Mouse (Mus musculus): ENCODE results near the gene Jakmip3. TPM values are rescaled to one million over a fixed set of nuclear protein-coding genes. Genes with fewer than 3 reads are reported as not detected.

Jakmip3 gene
- polyA plus RNA-seq, 1 experiment: 0.09 TPM

DNA sequence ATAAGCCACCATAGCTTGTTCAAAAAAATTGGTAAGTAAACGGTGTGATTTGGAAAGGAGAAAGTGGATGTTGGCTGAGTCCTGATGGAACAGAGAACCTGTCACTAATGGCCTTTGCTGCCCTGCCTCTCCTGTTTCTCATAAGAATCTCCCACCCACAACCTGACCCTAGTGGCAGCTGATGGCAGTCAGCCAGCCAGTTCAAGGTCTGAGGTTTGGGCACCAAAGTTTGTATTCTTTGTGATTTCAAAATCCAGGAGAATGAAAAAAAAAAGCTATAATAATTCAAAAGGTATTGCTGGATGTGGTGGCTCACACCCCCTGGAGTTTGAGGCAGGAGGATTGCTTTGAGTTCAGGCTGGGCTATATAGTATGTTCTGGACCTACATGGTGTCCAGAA, 1.8 kb downstream of the Jakmip3 start:
- Histone ChIP-seq H3K4me3 (ENCODE audit: control insufficient read depth, insufficient read depth, low read length) (no peak overlapping the region), H3K27ac (ENCODE audit: control insufficient read depth, insufficient read depth, low read length) (no peak overlapping the region), H3K27me3 (ENCODE audit: control insufficient read depth, insufficient read depth, low read length) (peaks cover 8% of the 10 kb centered on the region), H3K4me1 (replicated peaks; ENCODE audit: control insufficient read depth, insufficient read depth, low read length) (no peaks in the 10 kb centered on the region), H3K36me3 (ENCODE audit: control insufficient read depth, insufficient read depth, low read length) (no peaks in the 10 kb centered on the region)
- TF ChIP-seq CTCF (IDR thresholded peaks at IDR 0.05; ENCODE audit: borderline replicate concordance, control insufficient read depth, extremely low read depth, insufficient read depth, low read length, poor library complexity): no peak
- TF ChIP-seq POLR2A (IDR thresholded peaks at IDR 0.05; ENCODE audit: control insufficient read depth, extremely low read depth, insufficient read depth, low read length, poor library complexity): no peak
- no peak for DNase-seq
- 92% methylated on average over 1 of the region's 1 CpGs for WGBS

DNA sequence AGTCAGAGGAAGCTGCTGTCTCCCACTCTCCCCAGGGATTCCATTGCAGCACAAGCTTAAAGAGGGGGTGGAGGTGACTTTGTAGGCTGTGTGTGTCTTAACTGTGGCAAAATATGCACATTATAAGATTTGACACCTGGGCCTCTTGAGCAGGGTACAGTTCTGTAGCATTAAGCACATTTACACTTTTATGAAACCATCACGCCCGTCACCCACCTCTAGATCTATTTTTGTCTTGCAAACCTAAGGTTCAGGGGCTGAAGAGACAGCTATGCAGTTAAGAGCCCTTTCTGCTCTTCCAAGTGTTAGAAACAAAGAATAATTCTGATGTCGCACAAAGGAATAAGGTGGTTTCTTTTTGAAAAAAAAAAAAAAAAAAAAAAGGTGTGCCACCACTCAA, 5.1 kb downstream of the Jakmip3 start:
- peaks cover 4% of the 10 kb centered on the region; the same call in 1 of the 2 replicates for H3K27me3 ChIP-seq (ENCODE audit: control insufficient read depth, insufficient read depth, low read length)
- H3K4me1 ChIP-seq (replicated peaks; ENCODE audit: control insufficient read depth, insufficient read depth, low read length): no peaks in the 10 kb centered on the region
- H3K36me3 ChIP-seq (ENCODE audit: control insufficient read depth, insufficient read depth, low read length): no peaks in the 10 kb centered on the region
- H3K27ac ChIP-seq (ENCODE audit: control insufficient read depth, insufficient read depth, low read length): no peak overlapping the region
- no peak for TF ChIP-seq CTCF (IDR thresholded peaks at IDR 0.05; ENCODE audit: borderline replicate concordance, control insufficient read depth, extremely low read depth, insufficient read depth, low read length, poor library complexity)
- TF ChIP-seq POLR2A (IDR thresholded peaks at IDR 0.05; ENCODE audit: control insufficient read depth, extremely low read depth, insufficient read depth, low read length, poor library complexity): no peak
- H3K4me3 ChIP-seq (ENCODE audit: control insufficient read depth, insufficient read depth, low read length): no peak overlapping the region
- no peak for DNase-seq
- 73% methylated on average over 3 of the region's 3 CpGs for WGBS

DNA sequence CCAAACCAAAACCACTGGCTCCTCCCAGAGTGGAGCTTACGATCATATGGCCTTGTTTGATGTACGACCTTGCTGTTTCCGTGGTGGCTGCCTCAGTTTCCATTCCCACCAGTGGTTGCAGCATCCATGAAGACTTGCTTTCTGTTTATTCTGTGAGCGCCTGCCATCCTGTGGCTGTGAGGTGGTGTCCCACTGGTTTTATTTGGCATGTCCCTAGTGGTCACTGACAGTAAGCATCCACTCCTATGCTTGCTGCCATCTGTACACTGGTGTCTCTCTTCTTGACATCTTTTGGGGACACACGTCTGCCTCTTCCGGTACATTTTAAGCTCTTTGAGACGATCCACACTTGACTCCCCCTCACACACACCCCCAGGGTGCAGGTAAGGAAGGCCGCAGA, 7.2 kb downstream of the Jakmip3 start:
- no peak for TF ChIP-seq POLR2A (IDR thresholded peaks at IDR 0.05; ENCODE audit: control insufficient read depth, extremely low read depth, insufficient read depth, low read length, poor library complexity)
- no peak for TF ChIP-seq CTCF (IDR thresholded peaks at IDR 0.05; ENCODE audit: borderline replicate concordance, control insufficient read depth, extremely low read depth, insufficient read depth, low read length, poor library complexity)
- WGBS: 88% methylated on average over 8 of the region's 8 CpGs

DNA sequence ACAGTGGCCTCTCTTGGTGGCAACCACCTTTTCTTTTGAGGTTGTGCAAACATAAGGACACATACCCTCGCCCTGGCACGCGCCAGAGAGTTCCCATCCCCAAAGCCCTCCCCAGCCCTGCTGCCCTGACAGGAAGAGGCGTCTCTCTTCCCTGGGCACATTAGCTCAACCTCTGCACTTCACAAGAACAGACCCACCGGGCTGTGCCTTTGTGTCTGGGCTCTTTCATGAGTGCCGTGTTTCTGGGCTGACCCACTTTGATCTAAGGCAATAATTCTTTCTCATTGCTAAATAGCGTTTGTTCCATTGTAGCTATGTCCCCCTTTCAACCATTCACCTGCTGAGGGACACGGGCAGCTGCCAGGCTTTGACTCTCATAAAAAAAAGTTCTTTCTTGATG, 7.8 kb downstream of the Jakmip3 start:
- Histone ChIP-seq H3K4me1 (replicated peaks; ENCODE audit: control insufficient read depth, insufficient read depth, low read length) (no peaks in the 10 kb centered on the region), H3K27ac (ENCODE audit: control insufficient read depth, insufficient read depth, low read length) (no peak overlapping the region), H3K4me3 (ENCODE audit: control insufficient read depth, insufficient read depth, low read length) (no peak overlapping the region), H3K27me3 (ENCODE audit: control insufficient read depth, insufficient read depth, low read length) (no peaks in the 10 kb centered on the region; the same call in 1 of the 2 replicates), H3K36me3 (ENCODE audit: control insufficient read depth, insufficient read depth, low read length) (no peaks in the 10 kb centered on the region)
- no peak for TF ChIP-seq POLR2A (IDR thresholded peaks at IDR 0.05; ENCODE audit: control insufficient read depth, extremely low read depth, insufficient read depth, low read length, poor library complexity)
- no peak for TF ChIP-seq CTCF (IDR thresholded peaks at IDR 0.05; ENCODE audit: borderline replicate concordance, control insufficient read depth, extremely low read depth, insufficient read depth, low read length, poor library complexity)
- DNase-seq: no peak
- 49% methylated on average over 8 of the region's 8 CpGs for WGBS

More for the DNA sequence above, 7.2 kb downstream of the Jakmip3 start:
- H3K27ac ChIP-seq (ENCODE audit: control insufficient read depth, insufficient read depth, low read length): no peak overlapping the region
- no peak overlapping the region for H3K4me3 ChIP-seq (ENCODE audit: control insufficient read depth, insufficient read depth, low read length)
- H3K4me1 ChIP-seq (replicated peaks; ENCODE audit: control insufficient read depth, insufficient read depth, low read length): no peaks in the 10 kb centered on the region
- DNase-seq: no peak
- no peaks in the 10 kb centered on the region; the same call in 1 of the 2 replicates for H3K27me3 ChIP-seq (ENCODE audit: control insufficient read depth, insufficient read depth, low read length)
- no peaks in the 10 kb centered on the region for H3K36me3 ChIP-seq (ENCODE audit: control insufficient read depth, insufficient read depth, low read length)

DNA sequence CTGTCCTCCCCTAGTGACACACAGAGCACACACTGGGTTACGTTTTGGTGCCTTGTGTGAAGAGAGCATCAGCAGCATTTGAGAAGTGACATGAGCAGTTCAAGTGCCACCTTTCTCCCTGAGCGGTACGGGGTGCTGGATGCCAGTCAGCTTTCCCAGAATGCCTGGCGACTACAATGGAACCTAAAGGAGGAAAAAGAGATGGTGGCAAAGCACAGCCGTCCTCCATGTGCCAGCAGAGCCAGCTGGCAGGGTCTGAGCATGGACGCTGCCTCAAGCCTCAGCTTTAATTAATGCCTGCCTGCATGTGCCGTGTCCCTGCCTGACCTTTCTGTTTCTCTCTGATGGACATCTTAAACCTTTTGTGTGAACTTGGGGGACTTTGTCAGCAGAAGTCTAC, 15.3 kb downstream of the Jakmip3 start:
- H3K36me3 ChIP-seq (ENCODE audit: control insufficient read depth, insufficient read depth, low read length): no peaks in the 10 kb centered on the region
- WGBS: 87% methylated on average over 7 of the region's 7 CpGs

DNA sequence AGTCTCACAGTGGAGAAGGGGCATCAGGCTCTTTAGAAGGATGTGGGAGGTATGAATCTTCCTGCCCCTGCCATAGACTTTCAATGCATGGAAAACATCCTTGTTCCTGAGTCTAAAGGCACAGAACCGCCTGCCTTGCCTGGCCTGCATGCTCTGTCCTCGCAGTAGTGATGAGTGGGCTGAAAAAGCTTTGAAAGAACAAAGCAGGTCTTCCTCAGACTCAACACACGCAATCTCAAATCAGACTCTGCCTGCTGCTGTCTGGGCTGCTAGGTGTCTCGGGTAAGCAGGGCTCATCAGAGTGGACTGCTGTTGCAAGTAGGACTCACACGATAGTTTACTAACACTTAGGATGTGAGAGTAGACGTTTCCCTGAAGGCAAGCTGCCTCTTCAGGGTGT, 16.6 kb downstream of the Jakmip3 start:
- Histone ChIP-seq H3K4me1 (replicated peaks; ENCODE audit: control insufficient read depth, insufficient read depth, low read length) (no peaks in the 10 kb centered on the region), H3K4me3 (ENCODE audit: control insufficient read depth, insufficient read depth, low read length) (no peak overlapping the region), H3K27ac (ENCODE audit: control insufficient read depth, insufficient read depth, low read length) (no peak overlapping the region), H3K36me3 (ENCODE audit: control insufficient read depth, insufficient read depth, low read length) (no peaks in the 10 kb centered on the region), H3K27me3 (ENCODE audit: control insufficient read depth, insufficient read depth, low read length) (no peaks in the 10 kb centered on the region)
- no peak for DNase-seq
- 82% methylated on average over 6 of the region's 6 CpGs for WGBS
- TF ChIP-seq CTCF (IDR thresholded peaks at IDR 0.05; ENCODE audit: borderline replicate concordance, control insufficient read depth, extremely low read depth, insufficient read depth, low read length, poor library complexity): no peak

More for the DNA sequence above, 15.3 kb downstream of the Jakmip3 start:
- Histone ChIP-seq H3K4me1 (replicated peaks; ENCODE audit: control insufficient read depth, insufficient read depth, low read length) (no peaks in the 10 kb centered on the region), H3K4me3 (ENCODE audit: control insufficient read depth, insufficient read depth, low read length) (no peak overlapping the region), H3K27me3 (ENCODE audit: control insufficient read depth, insufficient read depth, low read length) (no peaks in the 10 kb centered on the region), H3K27ac (ENCODE audit: control insufficient read depth, insufficient read depth, low read length) (no peak overlapping the region)
- no peak for DNase-seq
- TF ChIP-seq CTCF (IDR thresholded peaks at IDR 0.05; ENCODE audit: borderline replicate concordance, control insufficient read depth, extremely low read depth, insufficient read depth, low read length, poor library complexity) (no peak), POLR2A (IDR thresholded peaks at IDR 0.05; ENCODE audit: control insufficient read depth, extremely low read depth, insufficient read depth, low read length, poor library complexity) (no peak)

DNA sequence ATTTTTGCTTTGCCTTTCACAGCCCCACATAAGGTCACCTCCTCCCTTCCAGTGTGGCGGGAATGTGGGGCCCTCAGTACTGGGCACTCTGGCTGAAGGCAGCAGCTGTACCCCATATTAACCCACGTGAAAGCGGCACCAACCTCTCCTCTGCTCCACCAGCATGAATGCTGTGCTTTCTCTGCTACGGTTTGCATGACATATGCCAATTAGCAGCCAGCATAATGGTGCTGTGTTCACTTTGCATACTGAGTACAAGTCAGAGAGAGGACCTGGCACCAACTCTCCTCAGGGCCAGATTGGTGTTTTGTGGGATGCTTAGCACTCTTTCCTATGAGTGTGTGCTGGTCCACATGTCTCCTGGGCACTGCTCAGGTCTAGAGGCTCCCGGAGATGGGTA, 19.2 kb downstream of the Jakmip3 start:
- 83% methylated on average over 5 of the region's 5 CpGs for WGBS

More for the DNA sequence above, 19.2 kb downstream of the Jakmip3 start:
- no peaks in the 10 kb centered on the region for H3K36me3 ChIP-seq (ENCODE audit: control insufficient read depth, insufficient read depth, low read length)
- no peak overlapping the region for H3K27ac ChIP-seq (ENCODE audit: control insufficient read depth, insufficient read depth, low read length)
- no peaks in the 10 kb centered on the region for H3K27me3 ChIP-seq (ENCODE audit: control insufficient read depth, insufficient read depth, low read length)
- TF ChIP-seq CTCF (IDR thresholded peaks at IDR 0.05; ENCODE audit: borderline replicate concordance, control insufficient read depth, extremely low read depth, insufficient read depth, low read length, poor library complexity): no peak
- no peak for TF ChIP-seq POLR2A (IDR thresholded peaks at IDR 0.05; ENCODE audit: control insufficient read depth, extremely low read depth, insufficient read depth, low read length, poor library complexity)
- no peak for DNase-seq
- no peaks in the 10 kb centered on the region for H3K4me1 ChIP-seq (replicated peaks; ENCODE audit: control insufficient read depth, insufficient read depth, low read length)
- H3K4me3 ChIP-seq (ENCODE audit: control insufficient read depth, insufficient read depth, low read length): no peak overlapping the region

Measured in thymus, adult 2 months (tissue).